ENCODE assay signal across 8 mouse cellular contexts in the genomic region with DNA sequence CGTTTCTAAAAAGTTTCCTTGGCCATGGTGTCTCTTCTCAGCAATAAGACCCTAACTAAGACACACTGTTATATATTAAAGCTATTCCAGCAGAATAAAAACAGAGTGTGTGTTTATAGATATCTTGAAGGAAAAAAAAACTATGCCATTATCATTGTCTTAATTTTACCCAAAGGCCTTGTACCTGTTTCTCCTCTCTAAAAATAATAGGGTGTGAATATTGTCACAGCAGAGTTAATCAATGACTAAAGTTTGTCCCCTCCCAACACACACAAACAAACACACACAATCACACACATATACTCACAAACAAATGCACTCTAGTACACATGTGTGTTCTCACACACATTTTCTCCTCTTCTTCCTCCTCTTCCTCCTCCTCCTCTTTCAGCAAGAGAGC. TPM values are rescaled to one million over a fixed set of nuclear protein-coding genes. Genes with fewer than 3 reads are reported as not detected.
DNase-seq lines count a peak whose midpoint lies in the region; ATAC-seq and TF ChIP-seq lines count a peak whose summit lies in the region.

A gene (minus strand): TSS at position 101 of the 400 bp plus-strand sequence.

- H3K27me3 ChIP-seq in forebrain, embryonic 14.5 days (replicated peaks; ENCODE audit: control insufficient read depth, insufficient read depth, low read length) = no peaks in the 10 kb centered on the region
- peaks cover 25% of the 10 kb centered on the region for H3K27me3 ChIP-seq in forebrain, embryonic 10.5 days (ENCODE audit: poor library complexity, severe bottlenecking)
- no peaks in the 10 kb centered on the region for H3K27me3 ChIP-seq in lung, embryonic 14.5 days (ENCODE audit: insufficient read depth, low read length)
- H3K27me3 ChIP-seq in heart, postnatal 0 days (ENCODE audit: control insufficient read depth, insufficient read depth, low read length) = no peaks in the 10 kb centered on the region
- H3K27me3 ChIP-seq in midbrain, postnatal 0 days (ENCODE audit: insufficient read depth, low read length) = no peaks in the 10 kb centered on the region

- H3K9me3 ChIP-seq in forebrain, embryonic 14.5 days (replicated peaks; ENCODE audit: control insufficient read depth, low read length) = no peaks in the 10 kb centered on the region
- no peaks in the 10 kb centered on the region for H3K9me3 ChIP-seq in forebrain, embryonic 10.5 days
- no peaks in the 10 kb centered on the region for H3K9me3 ChIP-seq in lung, embryonic 14.5 days (ENCODE audit: low read depth, low read length)
- no peaks in the 10 kb centered on the region for H3K9me3 ChIP-seq in heart, postnatal 0 days (replicated peaks; ENCODE audit: control insufficient read depth, low read length)
- H3K9me3 ChIP-seq in midbrain, postnatal 0 days (ENCODE audit: low read length) = no peaks in the 10 kb centered on the region

- H3K36me3 ChIP-seq in forebrain, embryonic 14.5 days (ENCODE audit: control insufficient read depth, insufficient read depth, low read length) = no peaks in the 10 kb centered on the region
- no peaks in the 10 kb centered on the region for H3K36me3 ChIP-seq in forebrain, embryonic 10.5 days (replicated peaks)
- no peaks in the 10 kb centered on the region for H3K36me3 ChIP-seq in lung, embryonic 14.5 days (ENCODE audit: insufficient read depth)
- H3K36me3 ChIP-seq in heart, postnatal 0 days (replicated peaks; ENCODE audit: control insufficient read depth, insufficient read depth, low read length) = no peaks in the 10 kb centered on the region
- no peaks in the 10 kb centered on the region for H3K36me3 ChIP-seq in midbrain, postnatal 0 days (ENCODE audit: insufficient read depth, low read length)

- no peak within 1 kb of the TSS for H3K4me3 ChIP-seq in forebrain, embryonic 14.5 days (ENCODE audit: low read depth, low read length)
- no peak within 1 kb of the TSS for H3K4me3 ChIP-seq in forebrain, embryonic 10.5 days
- no peak within 1 kb of the TSS for H3K4me3 ChIP-seq in lung, embryonic 14.5 days (ENCODE audit: low read depth, low read length)
- H3K4me3 ChIP-seq in heart, postnatal 0 days (ENCODE audit: low read depth, low read length) = no peak within 1 kb of the TSS
- no peak within 1 kb of the TSS for H3K4me3 ChIP-seq in midbrain, postnatal 0 days (ENCODE audit: low read depth, low read length)

- 94% methylated on average over 1 of the region's 1 CpGs for WGBS in forebrain, embryonic 14.5 days
- WGBS in forebrain, embryonic 10.5 days = 89% methylated on average over 1 of the region's 1 CpGs
- WGBS in lung, embryonic 14.5 days = 92% methylated on average over 1 of the region's 1 CpGs
- WGBS in heart, postnatal 0 days = 91% methylated on average over 1 of the region's 1 CpGs
- 83% methylated on average over 1 of the region's 1 CpGs for WGBS in midbrain, postnatal 0 days

- H3K9ac ChIP-seq in forebrain, embryonic 14.5 days (ENCODE audit: low read length) = no peak within 1 kb of the TSS
- no peak within 1 kb of the TSS for H3K9ac ChIP-seq in lung, embryonic 14.5 days
- H3K9ac ChIP-seq in heart, postnatal 0 days (replicated peaks; ENCODE audit: low read depth, low read length) = no peak within 1 kb of the TSS
- H3K9ac ChIP-seq in midbrain, postnatal 0 days (replicated peaks; ENCODE audit: low read length, poor library complexity, severe bottlenecking) = no peak within 1 kb of the TSS

- no peak for DNase-seq in forebrain, embryonic 14.5 days (ENCODE audit: low spot score)
- DNase-seq in forebrain, embryonic 10.5 days (ENCODE audit: extremely low spot score, low spot score) = no peak
- DNase-seq in lung, embryonic 14.5 days = no peak
- DNase-seq in lung, postnatal 10 days = no peak
- DNase-seq in heart, postnatal 0 days (ENCODE audit: low spot score) = no peak
- DNase-seq in midbrain, postnatal 0 days (ENCODE audit: low spot score) = no peak
- no peak for DNase-seq in cerebellum, postnatal 4 days (ENCODE audit: low spot score in 2 of 2)

- no peak for TF ChIP-seq EP300 in heart, postnatal 0 days (IDR thresholded peaks at IDR 0.05; ENCODE audit: low read depth)

- TF ChIP-seq CTCF in lung, embryonic 14.5 days (IDR thresholded peaks at IDR 0.05; ENCODE audit: low read depth) = no peak
- TF ChIP-seq CTCF in heart, postnatal 0 days (IDR thresholded peaks at IDR 0.05; ENCODE audit: low read depth) = no peak
- TF ChIP-seq CTCF in midbrain, postnatal 0 days (IDR thresholded peaks at IDR 0.05) = no peak

- no peak within 1 kb of the TSS for H3K4me2 ChIP-seq in forebrain, embryonic 14.5 days (ENCODE audit: low read length)
- no peak within 1 kb of the TSS for H3K4me2 ChIP-seq in lung, embryonic 14.5 days
- no peak within 1 kb of the TSS for H3K4me2 ChIP-seq in heart, postnatal 0 days (ENCODE audit: low read depth, low read length)
- H3K4me2 ChIP-seq in midbrain, postnatal 0 days (ENCODE audit: low read depth, low read length, poor library complexity, severe bottlenecking) = no peak within 1 kb of the TSS

- no peak for ATAC-seq in forebrain, embryonic 14.5 days
- ATAC-seq in lung, embryonic 14.5 days (ENCODE audit: insufficient read depth) = no peak
- ATAC-seq in heart, postnatal 0 days (ENCODE audit: insufficient read depth, low read depth) = no peak
- ATAC-seq in midbrain, postnatal 0 days (ENCODE audit: low FRiP score) = no peak
- no peak for ATAC-seq in megakaryocyte, adult 5-6 weeks (ENCODE audit: poor library complexity, severe bottlenecking)

- no peak within 1 kb of the TSS for H3K27ac ChIP-seq in forebrain, embryonic 14.5 days (ENCODE audit: low read depth, low read length)
- H3K27ac ChIP-seq in forebrain, embryonic 10.5 days = no peak within 1 kb of the TSS
- H3K27ac ChIP-seq in lung, embryonic 14.5 days (ENCODE audit: low read depth) = no peak within 1 kb of the TSS
- H3K27ac ChIP-seq in heart, postnatal 0 days (ENCODE audit: low read depth) = no peak within 1 kb of the TSS
- no peak within 1 kb of the TSS for H3K27ac ChIP-seq in midbrain, postnatal 0 days (ENCODE audit: low read depth, low read length)

- no peaks in the 10 kb centered on the region for H3K4me1 ChIP-seq in forebrain, embryonic 14.5 days (ENCODE audit: control insufficient read depth, insufficient read depth, low read length)
- peaks cover 16% of the 10 kb centered on the region for H3K4me1 ChIP-seq in forebrain, embryonic 10.5 days
- no peaks in the 10 kb centered on the region for H3K4me1 ChIP-seq in lung, embryonic 14.5 days (ENCODE audit: insufficient read depth)
- H3K4me1 ChIP-seq in heart, postnatal 0 days (ENCODE audit: control insufficient read depth, insufficient read depth) = peaks cover 4% of the 10 kb centered on the region; the same call in 1 of the 2 replicates
- H3K4me1 ChIP-seq in midbrain, postnatal 0 days (ENCODE audit: insufficient read depth, low read length) = 0 out of 2 replicates have a peak, but pooled peaks cover 4% of the 10 kb centered on the region

RNA-seq across cellular contexts. Expression of the gene that starts here (rescaled TPM):
- polyA plus RNA-seq in forebrain, embryonic 14.5 days (2014; fragmentation: Nextera tagmentation; extraction: Ambion mirVana) = 17.7 and 25.3 TPM in 2 replicates
- 3.0 and 3.5 TPM in 2 replicates for polyA plus RNA-seq in forebrain, embryonic 10.5 days (2016; fragmentation: Nextera tagmentation; extraction: Ambion mirVana)
- polyA plus RNA-seq in lung, embryonic 14.5 days (2014; fragmentation: Nextera tagmentation; extraction: Ambion mirVana) = 32.5 and 35.4 TPM in 2 replicates
- 64.9 and 102 TPM in 2 replicates for total RNA-seq in heart, postnatal 0 days (2014; rRNA removed; ENCODE audit: low replicate concordance)
- polyA plus RNA-seq in heart, postnatal 0 days (2015; fragmentation: Nextera tagmentation; extraction: Ambion mirVana) = 166 and 168 TPM in 2 replicates
- total RNA-seq in midbrain, postnatal 0 days (2014; rRNA removed) = 24.7 and 27.7 TPM in 2 replicates
- polyA plus RNA-seq in midbrain, postnatal 0 days (2015; fragmentation: Nextera tagmentation; extraction: Ambion mirVana) = 30.9 and 35.5 TPM in 2 replicates
- 9.0 and 12.2 TPM in 2 replicates for total RNA-seq in megakaryocyte, adult 5-6 weeks (2015)
- 5.0 and 5.8 TPM in 2 replicates for total RNA-seq in megakaryocyte, adult 5-6 weeks (2017)
